Mouse (Mus musculus) adrenal gland, adult 8-10 months (tissue): Measurements from ENCODE around the gene Jarid2. TPM values are rescaled to one million over a fixed set of nuclear protein-coding genes. Genes with fewer than 3 reads are reported as not detected.
"Not testable (repeated sequence)": the region's sequence is repeated elsewhere in the genome, so short reads cannot be mapped to it uniquely, and the experiment has no call there.

Experiments used
- DNase-seq: peaks from one replicate; pipeline ENCODE4 v3.0.0; 2022
- total RNA-seq, 4 experiments: library from RNA; stranded (reverse); gene quantifications; 2 replicates each; pipeline ENCODE4 v1.2.4; 2022

Jarid2 gene
- 10 to 100 TPM; 32.9 to 48.1 (median 37.8) TPM for total RNA-seq

- DNase-seq = peak; percentile 40
These were observed at the start of gene Jarid2 for GRCm38 (mm10) chr13:44729424-44729971. Jarid2 (plus strand) TSS chr13:44729474.

DNA sequence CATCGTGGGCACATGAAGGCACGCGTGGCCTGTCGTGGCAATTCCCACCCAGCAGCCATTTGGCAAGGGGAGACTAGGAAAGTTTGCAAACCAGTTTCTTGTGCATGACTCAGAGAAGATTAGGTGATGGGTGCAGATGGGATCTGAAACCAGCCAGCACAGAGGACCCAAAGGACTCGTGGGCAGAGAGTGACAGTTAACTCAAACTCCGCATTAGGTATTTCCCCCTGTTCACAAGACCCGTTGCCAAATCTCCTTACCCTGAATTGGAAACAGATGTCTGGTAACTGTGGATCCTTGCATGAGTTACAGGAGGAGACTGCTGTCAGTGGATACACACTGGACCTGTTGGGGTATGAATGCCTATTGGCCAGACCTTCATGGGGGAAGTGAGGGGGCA lies 48.2 kb upstream of the Jarid2 start:
- DNase-seq = no peak

DNA sequence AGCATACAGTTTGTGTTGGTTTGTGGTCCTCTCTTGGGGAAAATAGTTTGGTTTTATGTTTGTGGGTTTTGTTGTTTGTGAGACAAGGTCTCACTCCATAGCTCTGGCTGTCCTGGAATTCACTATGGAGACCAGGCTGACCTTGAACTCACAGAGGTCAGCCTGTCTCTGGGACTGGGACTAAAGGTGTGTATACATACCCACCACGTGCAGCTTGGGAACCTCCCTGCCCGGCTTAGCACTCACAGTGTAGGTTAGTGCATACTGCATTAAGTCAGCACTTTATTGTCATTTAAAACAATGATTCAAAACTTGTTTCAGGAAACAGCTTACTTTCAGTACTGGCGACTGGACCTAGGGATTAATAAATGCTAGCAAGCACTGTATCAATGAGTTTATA lies 41.1 kb upstream of the Jarid2 start:
- DNase-seq = no peak

- DNase-seq = no peak
These were observed 31.6 kb upstream of the Jarid2 start for GRCm38 (mm10) chr13:44697628-44698027.

GRCm38 (mm10) chr13:44704036-44704801 lies 25.1 kb upstream of the Jarid2 start:
- DNase-seq = no peak

DNA sequence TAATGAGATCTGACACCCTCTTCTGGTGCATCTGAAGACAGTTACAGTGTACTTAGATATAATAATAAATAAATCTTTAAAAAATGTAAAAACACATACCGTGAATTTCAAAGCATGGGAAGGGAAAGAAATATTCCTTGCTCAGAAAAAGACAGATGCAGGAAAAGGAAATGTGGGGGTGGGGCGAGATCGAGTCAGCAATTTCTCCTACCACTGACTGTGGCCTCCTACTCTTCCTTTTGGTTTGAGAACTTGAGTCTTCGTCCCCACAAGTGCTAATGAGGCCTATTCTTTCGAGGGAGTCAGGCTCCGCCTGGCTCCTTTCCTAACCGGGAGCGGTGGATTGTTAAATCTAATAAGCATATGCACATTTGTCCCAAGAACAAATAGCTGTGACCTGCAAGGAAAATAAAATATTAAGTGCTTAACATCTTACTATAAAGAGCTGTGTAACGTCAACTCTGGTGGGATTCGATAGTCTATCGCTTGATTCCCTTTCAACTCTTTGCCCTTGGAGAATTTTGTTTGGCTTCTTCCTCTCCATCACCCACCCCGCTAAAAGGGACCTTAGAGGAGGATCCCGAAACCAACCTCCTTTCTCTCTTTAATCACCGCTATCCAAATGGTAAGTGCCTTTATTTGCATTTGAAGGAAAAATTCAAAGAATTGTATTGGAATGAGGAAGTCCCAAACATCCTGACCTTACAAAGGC lies 24.1 kb upstream of the Jarid2 start:
- DNase-seq = no peak

DNA sequence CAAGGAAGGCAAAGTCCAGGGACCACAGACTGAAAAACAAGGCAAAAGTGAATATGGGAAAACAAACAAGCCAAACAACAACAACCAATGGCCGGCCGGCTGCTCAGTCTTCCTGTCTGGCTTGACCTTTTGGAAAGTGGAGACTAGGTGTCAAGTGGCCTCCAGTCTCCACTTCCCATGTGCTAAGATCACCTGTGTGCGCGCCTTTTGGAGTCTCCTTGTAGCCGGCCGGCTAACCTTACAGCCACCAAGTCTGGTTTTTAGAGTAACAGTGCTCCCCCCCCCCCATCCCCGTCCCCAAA lies 23.6 kb upstream of the Jarid2 start:
- DNase-seq = no peak

DNA sequence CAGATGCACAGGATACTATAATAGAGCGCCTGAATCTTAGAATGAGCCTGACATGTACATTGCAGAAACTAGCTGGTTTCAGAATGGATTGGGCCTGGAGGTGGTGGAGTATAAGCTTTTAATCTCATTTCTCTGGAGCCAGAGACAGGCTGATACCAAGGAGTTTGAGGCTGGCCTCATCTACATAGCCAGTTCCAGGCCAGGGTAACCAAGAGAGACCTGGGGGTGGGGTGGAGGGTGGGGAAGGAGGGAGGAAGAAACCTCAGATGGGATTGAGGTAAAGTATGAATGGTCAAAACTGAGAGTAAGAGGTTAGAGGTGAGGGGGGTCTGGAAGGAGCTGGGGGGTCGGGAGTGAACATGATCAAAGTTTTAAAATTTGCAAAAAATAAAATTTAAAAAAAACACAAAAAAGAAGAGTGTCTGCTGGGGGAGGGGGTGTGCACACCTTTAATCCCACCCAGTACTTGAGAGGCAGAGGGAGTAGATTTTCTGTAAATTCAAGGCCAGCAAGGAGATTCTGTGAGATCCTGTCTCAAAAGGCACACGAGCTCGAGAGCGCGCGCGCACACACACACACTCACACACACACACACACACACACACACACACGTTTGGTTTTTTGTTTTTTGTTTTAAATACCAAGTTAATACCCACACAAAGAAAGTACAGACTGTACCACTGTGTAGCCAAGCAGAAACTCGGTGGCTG lies 22.9 kb upstream of the Jarid2 start:
- no peak for DNase-seq

GRCm38 (mm10) chr13:44707176-44707575 lies 22.1 kb upstream of the Jarid2 start:
- no peak for DNase-seq

- DNase-seq = no peak
These were observed 20.8 kb upstream of the Jarid2 start for GRCm38 (mm10) chr13:44708336-44709017.

GRCm38 (mm10) chr13:44709747-44710480 lies 19.4 kb upstream of the Jarid2 start:
- no peak for DNase-seq

GRCm38 (mm10) chr13:44711062-44711461 lies 18.2 kb upstream of the Jarid2 start:
- DNase-seq = no peak

GRCm38 (mm10) chr13:44711882-44712281 lies 17.4 kb upstream of the Jarid2 start:
- no peak for DNase-seq

DNA sequence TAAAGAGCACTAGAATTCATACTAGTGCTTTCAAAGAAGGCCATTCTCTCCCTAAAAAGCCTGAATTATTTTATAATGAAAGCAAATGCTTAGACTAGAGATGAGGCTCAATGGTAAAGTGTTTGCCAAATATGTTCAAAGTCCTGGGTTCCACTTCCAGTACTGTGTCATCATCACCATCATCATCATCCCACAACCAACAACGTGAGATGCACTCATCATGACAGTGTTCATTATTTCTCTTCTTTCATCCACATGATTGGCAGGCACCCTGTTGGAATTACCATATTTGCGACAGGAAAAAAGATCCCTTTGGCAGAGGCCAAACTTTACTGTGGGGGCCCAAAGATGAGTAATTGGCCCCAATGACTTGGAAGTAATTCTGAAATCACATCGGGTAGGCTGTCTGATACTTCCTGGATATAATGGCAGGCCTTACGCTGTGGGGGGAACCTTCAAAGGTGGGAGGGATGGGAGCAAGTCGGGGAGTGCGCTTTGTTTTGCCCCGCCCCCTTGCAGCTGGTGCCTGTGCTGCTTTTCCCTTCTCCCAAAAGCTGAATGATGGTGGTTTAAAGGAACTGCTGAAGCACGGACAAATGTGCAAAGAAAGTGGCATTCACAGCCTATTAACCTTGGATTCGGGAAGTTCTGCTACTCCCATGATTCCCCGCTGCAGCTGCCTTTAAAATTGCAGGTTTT lies 13.9 kb upstream of the Jarid2 start:
- no peak for DNase-seq

DNA sequence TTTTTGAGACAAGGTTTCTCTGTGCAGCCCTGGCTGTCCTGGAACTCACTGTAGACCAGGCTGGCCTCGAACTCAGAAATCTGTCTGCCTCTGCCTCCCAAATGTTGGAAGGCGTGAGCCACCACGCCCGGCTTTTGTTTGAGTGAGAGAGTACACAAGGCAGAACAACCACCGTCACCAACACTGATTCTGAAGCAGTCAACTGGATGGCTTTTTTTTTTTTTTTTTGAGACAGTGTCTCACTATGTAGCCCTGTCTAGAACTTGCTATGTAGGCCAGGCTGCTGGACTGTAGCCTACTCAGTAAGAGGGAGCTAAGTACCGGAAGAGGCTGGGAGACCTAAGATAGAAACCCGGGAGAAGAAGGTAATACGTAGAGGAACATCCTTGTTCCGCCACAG lies 11.4 kb upstream of the Jarid2 start:
- DNase-seq = no peak

DNA sequence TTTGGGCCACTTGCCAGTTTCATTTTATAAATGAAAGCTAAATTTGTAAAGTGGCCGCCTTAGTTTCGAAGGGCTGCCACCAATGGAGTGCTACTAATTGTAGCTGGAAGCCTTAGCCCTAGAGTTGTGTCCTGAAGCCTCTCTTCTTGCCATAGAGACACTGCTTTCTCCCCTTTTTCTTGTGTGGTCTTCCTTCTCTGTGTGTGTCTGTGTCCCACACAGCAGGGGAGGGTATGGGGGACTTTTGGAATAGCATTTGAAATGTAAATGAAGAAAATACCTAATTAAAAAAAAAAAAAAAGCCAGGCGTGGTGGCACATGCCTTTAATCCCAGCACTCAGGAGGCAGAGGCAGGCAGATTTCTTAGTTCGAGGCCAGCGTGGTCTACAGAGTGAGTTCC lies 10.8 kb upstream of the Jarid2 start:
- not testable (repeated sequence) for DNase-seq

DNA sequence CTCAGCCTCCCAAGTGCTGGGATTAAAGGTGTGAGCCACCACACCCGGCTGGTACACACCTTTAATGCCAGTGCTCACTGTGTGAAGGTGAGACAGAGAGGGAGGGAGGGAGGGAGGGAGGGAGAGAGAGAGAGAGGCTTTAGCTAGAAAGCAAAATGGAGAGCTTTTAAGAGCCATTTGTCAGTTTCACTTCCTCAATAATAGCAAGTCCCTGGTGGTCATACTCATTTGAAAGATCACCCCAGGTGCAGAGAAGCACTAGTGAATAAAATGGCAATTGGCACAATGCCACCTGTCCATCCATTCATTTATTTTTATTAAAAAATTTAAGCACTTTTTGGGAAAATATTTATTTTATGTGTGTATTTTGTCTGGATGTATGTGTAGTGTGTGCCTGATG lies 9.2 kb upstream of the Jarid2 start:
- no peak for DNase-seq

DNA sequence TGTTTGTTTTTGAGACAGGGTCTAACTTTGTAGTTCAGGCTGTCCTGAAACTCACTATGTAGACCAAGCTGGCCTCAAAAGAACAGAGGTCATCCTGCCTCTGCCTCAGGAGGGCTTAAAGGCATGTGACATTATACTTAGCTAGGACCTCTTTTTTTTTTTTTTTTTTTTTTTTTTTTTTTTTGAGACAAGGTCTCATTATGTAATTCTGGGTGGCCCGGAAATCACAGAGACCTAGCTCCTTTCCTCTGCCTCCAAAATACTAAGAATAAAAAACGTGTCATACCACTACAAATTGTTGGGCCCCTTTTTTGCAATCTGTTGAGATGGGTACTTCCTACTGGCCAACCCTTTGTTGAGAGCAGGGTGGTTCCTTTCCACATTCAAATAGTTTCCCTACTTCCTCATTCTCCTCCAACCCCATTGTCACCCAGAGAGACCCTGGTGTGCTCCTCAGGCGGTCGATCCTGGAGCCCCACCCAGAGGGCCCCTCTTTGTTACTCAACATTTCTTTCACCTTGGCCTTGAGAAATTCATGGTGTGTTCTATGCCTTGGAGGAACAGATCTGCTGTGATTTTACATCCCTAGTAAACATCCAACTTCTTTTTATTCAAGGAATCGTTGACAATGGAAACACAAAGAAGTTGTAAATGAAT lies 7.3 kb upstream of the Jarid2 start:
- DNase-seq = no peak

GRCm38 (mm10) chr13:44723522-44723921 lies 5.8 kb upstream of the Jarid2 start:
- not testable (repeated sequence) for DNase-seq

GRCm38 (mm10) chr13:44728145-44728880 lies 961 bp upstream of the Jarid2 start:
- no peak for DNase-seq
